Mouse (Mus musculus): ENCODE results near the gene Kif17. TPM values are rescaled to one million over a fixed set of nuclear protein-coding genes. Genes with fewer than 3 reads are reported as not detected.
A peak's percentile ranks its signal among the peaks of the same experiment; 100 is the strongest.

Kif17 gene
- not detected for polyA plus RNA-seq (2017; shearing (Covaris generic))

- ATAC-seq, result peak; percentile 74
These were observed at the start of gene Kif17, which contains the start of gene Sh2d5 for GRCm38 (mm10) chr4:138250088-138250960. Gene Kif17 (plus strand): TSS chr4:138250435. Gene Sh2d5 (plus strand): TSS chr4:138250403.

GRCm38 (mm10) chr4:138200769-138201168 is 49.5 kb upstream of the Kif17 start:
- no peak for ATAC-seq

- ATAC-seq, result no peak
These were observed 48.5 kb upstream of the Kif17 start for GRCm38 (mm10) chr4:138201696-138202095.

GRCm38 (mm10) chr4:138210116-138210515 is 40.1 kb upstream of the Kif17 start:
- no peak for ATAC-seq

- no peak for ATAC-seq
These were observed 36.4 kb upstream of the Kif17 start for GRCm38 (mm10) chr4:138213861-138214260.

- ATAC-seq, result no peak
These were observed 34.5 kb upstream of the Kif17 start for GRCm38 (mm10) chr4:138215671-138216199.

GRCm38 (mm10) chr4:138216200-138216890 is 33.9 kb upstream of the Kif17 start, which contains the start of gene Hp1bp3:
Gene Hp1bp3 (plus strand): TSS chr4:138216296.
- ATAC-seq, result peak; percentile 49

GRCm38 (mm10) chr4:138216891-138217392 is 33.3 kb upstream of the Kif17 start:
- ATAC-seq, result peak; percentile 89

GRCm38 (mm10) chr4:138217441-138217840 is 32.8 kb upstream of the Kif17 start:
- peak; percentile 2 for ATAC-seq

- ATAC-seq, result peak; percentile 7
These were observed 32.1 kb upstream of the Kif17 start for GRCm38 (mm10) chr4:138217951-138218685.

GRCm38 (mm10) chr4:138219331-138219730 is 30.9 kb upstream of the Kif17 start:
- no peak for ATAC-seq

GRCm38 (mm10) chr4:138220761-138221160 is 29.5 kb upstream of the Kif17 start:
- no peak for ATAC-seq

GRCm38 (mm10) chr4:138221406-138221805 is 28.8 kb upstream of the Kif17 start:
- no peak for ATAC-seq

- ATAC-seq, result peak; percentile 60
These were observed 27.8 kb upstream of the Kif17 start for GRCm38 (mm10) chr4:138222396-138222795.

- ATAC-seq, result peak; percentile 44
These were observed 26.6 kb upstream of the Kif17 start for GRCm38 (mm10) chr4:138223623-138224022.

- no peak for ATAC-seq
These were observed 3.2 kb upstream of the Kif17 start for GRCm38 (mm10) chr4:138246756-138247665.

GRCm38 (mm10) chr4:138251819-138252218 is 1.6 kb downstream of the Kif17 start:
- no peak for ATAC-seq

- no peak for ATAC-seq
These were observed 2.0 kb downstream of the Kif17 start for GRCm38 (mm10) chr4:138252231-138252630.

GRCm38 (mm10) chr4:138257116-138257687 is 7.0 kb downstream of the Kif17 start:
- ATAC-seq, result no peak

GRCm38 (mm10) chr4:138258663-138259062 is 8.4 kb downstream of the Kif17 start:
- ATAC-seq, result no peak

- ATAC-seq, result no peak
These were observed 9.2 kb downstream of the Kif17 start for GRCm38 (mm10) chr4:138259482-138259881.

Data from inflammation-experienced regulatory T-cells, adult 6 months (primary cell).